Mouse (Mus musculus) midbrain, embryonic 11.5 days (tissue): ENCODE data around the gene Naxe. TPM values are rescaled to one million over a fixed set of nuclear protein-coding genes. Genes with fewer than 3 reads are reported as not detected.

Source experiments
- ATAC-seq: fragments of 200-750 bp; cut with Nextera tagmentation; 2 replicates; pipeline ENCODE4 v1.8.0; 2017; ENCODE audit warnings: moderate TSS enrichment, moderate library complexity; ENCODE audit not compliant: low FRiP score
- DNase-seq: peaks from one replicate; pipeline ENCODE4 v3.0.0; 2015; ENCODE audit warnings: low spot score; ENCODE audit errors: missing footprints
- H3K27ac ChIP-seq: fragments of 300-500 bp; sonication (generic); 2 replicates; pipeline ENCODE4 v1.5.1; 2014; ENCODE audit warnings: low read depth, low read length
- H3K27me3 ChIP-seq: fragments of 300-500 bp; sonication (generic); 2 replicates; pipeline ENCODE4 v1.6.1; 2014; ENCODE audit warnings: mild to moderate bottlenecking, low read length, moderate library complexity, mixed read lengths; ENCODE audit not compliant: control insufficient read depth, insufficient read depth
- H3K36me3 ChIP-seq: fragments of 300-500 bp; sonication (generic); 2 replicates; pipeline ENCODE4 v1.6.1; 2014; ENCODE audit warnings: mild to moderate bottlenecking, low read length, moderate library complexity, mixed read lengths; ENCODE audit not compliant: control insufficient read depth, insufficient read depth
- H3K4me1 ChIP-seq: fragments of 300-500 bp; sonication (generic); 2 replicates; pipeline ENCODE4 v1.6.1; 2014; ENCODE audit warnings: low read length; ENCODE audit not compliant: control insufficient read depth, insufficient read depth
- H3K4me2 ChIP-seq: fragments of 300-500 bp; sonication (generic); 2 replicates; pipeline ENCODE4 v1.6.1; 2014; ENCODE audit warnings: mild to moderate bottlenecking, moderate library complexity
- H3K4me3 ChIP-seq: fragments of 300-500 bp; sonication (generic); 2 replicates; pipeline ENCODE4 v1.5.1; 2014; ENCODE audit warnings: low read depth, low read length
- H3K9ac ChIP-seq: fragments of 300-500 bp; sonication (generic); 2 replicates; pipeline ENCODE4 v1.6.1; 2014; ENCODE audit warnings: low read length
- H3K9me3 ChIP-seq: fragments of 300-500 bp; sonication (generic); 2 replicates; pipeline ENCODE4 v1.6.1; 2016; ENCODE audit warnings: low read length; ENCODE audit not compliant: control insufficient read depth
- WGBS: fragments of 180-500 bp; shearing (Covaris S2); extraction: QIAGEN DNeasy Blood & Tissue Kit; methylation state at CpG from one replicate; pipeline ENCODE4 v1.1.7; 2014; 5-methylcytosine and 5-hydroxymethylcytosine counted together
- polyA plus RNA-seq: library from polyadenylated mRNA; unstranded; fragments of >200 nt; fragmentation: Nextera tagmentation; extraction: Ambion mirVana; gene quantifications from 2 replicates; pipeline ENCODE4 v1.2.1, GENCODE M21; 2014

The Naxe gene
- 126 and 128 TPM in 2 replicates for polyA plus RNA-seq

DNA sequence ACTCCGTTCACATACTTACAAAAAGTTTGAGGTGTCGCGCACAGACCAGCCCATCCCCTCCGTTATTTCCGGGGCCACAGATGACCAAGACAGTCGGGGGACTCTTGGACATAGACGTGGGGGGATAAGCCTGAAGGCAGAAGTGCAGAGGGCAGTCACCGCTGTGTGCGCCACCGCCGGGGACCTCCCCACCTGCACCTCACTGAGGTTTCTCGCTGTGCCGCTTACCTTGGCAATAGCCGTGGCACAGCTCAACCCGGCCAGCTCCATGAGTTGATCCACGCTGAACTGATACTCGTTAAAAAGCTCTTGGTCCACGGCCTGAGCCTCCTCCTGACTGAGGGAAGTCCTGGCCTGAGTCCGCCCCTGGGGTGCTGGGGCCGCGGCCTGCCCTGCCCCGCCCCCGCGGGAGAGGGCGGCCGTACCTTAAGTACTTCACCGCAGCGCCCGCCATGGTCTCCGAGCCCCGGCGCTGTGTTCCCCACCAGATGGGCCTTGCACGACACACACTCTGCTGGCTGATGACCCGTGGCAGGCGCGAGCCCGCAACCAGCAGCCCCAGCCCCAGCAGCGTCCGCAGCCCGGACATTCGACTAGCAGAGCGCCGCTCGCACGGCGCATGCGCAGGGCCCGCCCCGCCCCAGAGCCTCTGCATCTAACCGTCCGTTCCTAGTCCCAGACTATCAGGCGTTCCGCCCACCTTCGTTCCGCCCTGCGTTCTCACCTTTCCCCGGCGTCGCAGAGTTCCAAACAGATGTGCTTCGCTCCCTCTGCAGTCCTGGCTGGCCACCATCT is at the start of gene Naxe:
Gene Naxe (minus strand): TSS at position 594 of the 795 bp plus-strand sequence.
- Histone ChIP-seq H3K36me3 (no peaks in the 10 kb centered on the region; the same call in 1 of the 2 replicates), H3K9me3 (no peaks in the 10 kb centered on the region), H3K9ac (peak within 1 kb of the TSS; percentile 90), H3K4me3 (peak within 1 kb of the TSS; percentile 85), H3K27ac (peak within 1 kb of the TSS; percentile 65), H3K27me3 (no peaks in the 10 kb centered on the region), H3K4me1 (peaks cover 8% of the 10 kb centered on the region), H3K4me2 (peak within 1 kb of the TSS; percentile 93)
- 1% methylated on average over 60 of the region's 60 CpGs for WGBS
- peak; percentile 97 for ATAC-seq
- DNase-seq: peak; percentile 99

DNA sequence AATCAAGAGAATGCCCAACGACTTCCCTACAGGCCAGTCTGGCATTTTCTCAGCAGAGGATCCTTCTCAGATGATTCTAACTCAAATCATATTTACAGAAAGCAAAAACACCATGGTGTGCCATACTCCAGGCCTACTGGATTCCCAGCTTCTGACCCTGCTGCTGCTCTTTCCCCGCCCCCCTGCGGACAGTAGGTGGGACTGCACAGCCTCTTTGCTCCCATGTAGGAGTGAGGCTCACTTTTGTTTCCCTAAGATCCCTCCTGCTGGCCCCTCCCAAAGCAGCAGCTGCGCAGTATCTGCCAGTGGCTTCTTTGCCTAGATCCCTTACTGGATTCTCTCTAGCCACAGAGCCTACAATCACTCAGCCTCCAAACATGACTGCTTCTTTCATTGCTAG is 47.8 kb upstream of the Naxe start:
- Histone ChIP-seq H3K4me3 (no peak overlapping the region), H3K27ac (no peak overlapping the region), H3K9me3 (no peaks in the 10 kb centered on the region), H3K4me2 (no peak overlapping the region), H3K27me3 (no peaks in the 10 kb centered on the region), H3K4me1 (no peaks in the 10 kb centered on the region), H3K36me3 (peaks cover 20% of the 10 kb centered on the region), H3K9ac (no peak overlapping the region)
- no peak for ATAC-seq
- WGBS: 84% methylated on average over 4 of the region's 4 CpGs
- DNase-seq: no peak

DNA sequence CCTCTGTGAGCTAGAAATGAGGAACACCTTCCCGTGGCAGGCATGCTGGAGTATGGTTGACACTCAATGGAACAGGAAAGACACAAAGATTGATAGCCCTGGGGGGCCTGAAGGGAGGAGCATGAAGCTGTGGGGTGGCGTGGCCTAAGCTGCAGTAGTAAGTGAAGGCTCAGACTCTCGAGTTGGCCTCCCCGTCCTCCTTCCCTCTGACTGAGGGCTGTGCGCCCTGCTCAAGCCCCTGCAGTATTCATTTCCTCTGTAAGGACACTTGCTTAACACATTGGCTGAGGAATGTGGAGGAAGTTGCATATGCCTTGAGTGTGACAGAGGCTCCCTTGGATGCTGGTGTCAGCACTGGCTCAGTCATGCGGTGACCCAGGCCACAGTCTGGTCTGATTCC is 44.3 kb upstream of the Naxe start:
- ATAC-seq: no peak
- DNase-seq: no peak
- H3K27ac ChIP-seq: no peak overlapping the region

DNA sequence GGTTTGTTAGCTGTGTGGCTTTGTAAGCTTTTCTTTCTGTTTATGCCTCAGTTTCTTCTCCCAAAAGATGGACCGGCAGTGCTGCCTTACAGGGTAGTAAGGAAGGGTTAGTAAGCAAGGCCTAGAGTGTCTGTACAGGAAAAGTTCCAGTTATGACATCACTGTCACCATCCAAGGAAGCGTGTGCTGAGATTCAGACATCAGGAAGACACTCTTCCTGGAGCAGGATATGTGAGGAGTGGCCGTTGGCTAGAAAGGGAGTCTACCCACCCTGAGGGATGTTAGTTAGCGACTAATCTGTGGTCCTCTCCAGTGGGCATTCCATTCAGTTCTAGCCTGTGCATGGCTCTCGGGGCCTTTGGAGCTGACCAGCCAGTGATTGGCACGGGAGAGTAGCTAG is 43.9 kb upstream of the Naxe start:
- H3K9ac ChIP-seq: no peak overlapping the region
- H3K27ac ChIP-seq: no peak overlapping the region
- no peaks in the 10 kb centered on the region for H3K4me1 ChIP-seq
- no peaks in the 10 kb centered on the region for H3K27me3 ChIP-seq
- peaks cover 11% of the 10 kb centered on the region for H3K36me3 ChIP-seq
- DNase-seq: peak; percentile 70
- H3K4me3 ChIP-seq: no peak overlapping the region
- no peak overlapping the region for H3K4me2 ChIP-seq
- no peaks in the 10 kb centered on the region for H3K9me3 ChIP-seq
- 90% methylated on average over 6 of the region's 6 CpGs for WGBS
- ATAC-seq: no peak

More for the DNA sequence above, 44.3 kb upstream of the Naxe start:
- Histone ChIP-seq H3K9me3 (no peaks in the 10 kb centered on the region), H3K36me3 (peaks cover 11% of the 10 kb centered on the region), H3K9ac (no peak overlapping the region), H3K4me2 (no peak overlapping the region), H3K4me3 (no peak overlapping the region), H3K27me3 (no peaks in the 10 kb centered on the region), H3K4me1 (no peaks in the 10 kb centered on the region)
- WGBS: 87% methylated on average over 6 of the region's 6 CpGs

DNA sequence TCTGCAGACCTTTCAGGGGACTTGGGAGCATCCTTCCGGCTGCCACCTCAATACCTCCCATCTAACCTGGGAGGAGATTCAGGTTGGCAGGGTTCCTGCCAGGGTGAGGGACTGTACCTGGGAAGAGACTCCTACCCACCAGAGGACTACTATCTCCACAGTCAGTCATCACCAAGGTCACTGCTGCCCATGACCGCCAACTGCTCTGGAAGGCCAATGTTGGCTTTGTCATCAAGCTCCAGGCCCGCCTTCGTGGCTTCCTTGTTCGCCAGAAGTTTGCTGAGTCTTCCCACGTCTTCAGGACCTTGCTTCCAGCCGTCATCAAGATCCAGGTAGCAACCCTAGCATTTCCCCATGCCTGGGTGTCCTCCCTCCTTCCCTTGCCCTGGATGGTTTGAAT is 43.4 kb upstream of the Naxe start:
- Histone ChIP-seq H3K27ac (no peak overlapping the region), H3K4me1 (no peaks in the 10 kb centered on the region), H3K27me3 (no peaks in the 10 kb centered on the region), H3K9ac (no peak overlapping the region), H3K36me3 (peaks cover 11% of the 10 kb centered on the region), H3K4me2 (no peak overlapping the region), H3K9me3 (no peaks in the 10 kb centered on the region), H3K4me3 (no peak overlapping the region)
- no peak for ATAC-seq
- WGBS: 96% methylated on average over 7 of the region's 7 CpGs
- no peak for DNase-seq

DNA sequence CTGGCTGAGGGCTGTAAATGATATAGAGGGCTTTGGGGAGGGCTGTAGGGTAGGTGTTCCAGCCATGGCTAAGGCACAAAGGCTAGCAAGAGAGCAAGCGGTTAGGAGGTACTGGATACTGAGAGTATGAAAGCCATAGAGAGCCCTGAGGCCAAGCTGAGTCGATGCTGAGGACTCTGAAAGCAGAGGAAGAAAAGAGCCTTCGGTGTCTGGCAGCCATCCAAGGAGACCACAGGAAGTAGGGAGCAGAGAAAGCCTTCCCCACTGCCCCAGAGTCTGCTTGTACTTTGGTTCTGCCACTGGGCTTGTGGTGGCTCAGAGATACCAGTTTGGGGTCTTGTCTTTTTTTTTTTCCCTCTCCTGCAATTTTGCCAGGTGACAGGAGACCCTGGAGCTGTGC is 42.0 kb upstream of the Naxe start:
- no peak overlapping the region for H3K4me3 ChIP-seq
- no peak overlapping the region for H3K27ac ChIP-seq
- WGBS: 93% methylated on average over 3 of the region's 3 CpGs
- H3K36me3 ChIP-seq: peaks cover 8% of the 10 kb centered on the region
- DNase-seq (no peak), ATAC-seq (no peak)
- no peaks in the 10 kb centered on the region for H3K27me3 ChIP-seq
- H3K9me3 ChIP-seq: no peaks in the 10 kb centered on the region
- H3K4me1 ChIP-seq: no peaks in the 10 kb centered on the region
- H3K9ac ChIP-seq: no peak overlapping the region
- no peak overlapping the region for H3K4me2 ChIP-seq

DNA sequence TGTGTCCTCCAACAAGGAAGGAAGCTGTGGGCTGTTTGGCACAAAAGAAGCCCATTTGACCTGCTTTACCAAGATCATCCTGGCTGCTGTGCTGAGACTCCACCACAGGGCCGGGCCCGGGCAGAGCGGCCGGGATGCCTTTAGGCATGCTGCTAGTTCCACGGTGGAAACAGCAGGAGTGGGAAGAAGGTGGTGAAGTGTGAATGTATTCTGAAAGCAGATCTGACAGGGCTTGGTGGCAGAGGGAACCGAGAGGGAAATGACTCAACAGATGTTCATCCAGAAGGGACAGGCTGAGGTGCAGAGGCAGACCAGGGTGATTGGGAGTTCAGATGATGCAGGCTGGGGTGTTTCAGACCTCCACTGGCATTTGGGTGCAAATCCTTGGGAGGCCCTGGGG is 39.4 kb upstream of the Naxe start:
- 90% methylated on average over 6 of the region's 6 CpGs for WGBS
- H3K9ac ChIP-seq: no peak overlapping the region
- no peaks in the 10 kb centered on the region for H3K9me3 ChIP-seq
- no peak overlapping the region for H3K4me2 ChIP-seq
- H3K4me1 ChIP-seq: no peaks in the 10 kb centered on the region
- H3K27ac ChIP-seq: no peak overlapping the region
- ATAC-seq: no peak
- H3K27me3 ChIP-seq: no peaks in the 10 kb centered on the region
- no peak overlapping the region for H3K4me3 ChIP-seq
- DNase-seq: peak; percentile 37
- H3K36me3 ChIP-seq: peaks cover 11% of the 10 kb centered on the region

DNA sequence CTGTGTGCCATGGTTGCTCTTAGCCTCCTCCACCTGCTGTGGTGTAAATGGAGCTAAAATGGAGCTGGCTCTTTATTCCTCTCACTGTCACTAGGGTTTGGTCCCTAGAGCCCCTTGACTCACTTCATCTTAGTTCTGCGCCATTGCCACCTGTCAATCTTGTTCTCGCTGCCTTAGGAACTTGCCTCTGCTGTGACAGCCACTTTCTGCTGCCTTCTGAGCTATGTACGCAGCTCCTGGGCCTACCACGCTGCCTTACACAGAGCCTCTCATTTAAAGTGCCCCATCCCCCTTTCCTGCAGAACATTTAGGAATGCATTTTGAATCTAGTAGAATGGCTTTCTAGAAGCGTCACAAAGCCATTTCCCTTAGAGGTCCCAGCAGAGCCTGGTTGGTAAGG is 35.8 kb upstream of the Naxe start:
- no peaks in the 10 kb centered on the region for H3K27me3 ChIP-seq
- 91% methylated on average over 5 of the region's 5 CpGs for WGBS
- ATAC-seq: no peak
- DNase-seq: peak; percentile 61
- H3K36me3 ChIP-seq: peaks cover 14% of the 10 kb centered on the region
- no peak overlapping the region for H3K27ac ChIP-seq
- no peaks in the 10 kb centered on the region for H3K4me1 ChIP-seq
- H3K4me2 ChIP-seq: no peak overlapping the region
- no peak overlapping the region for H3K4me3 ChIP-seq
- no peak overlapping the region for H3K9ac ChIP-seq
- H3K9me3 ChIP-seq: no peaks in the 10 kb centered on the region

DNA sequence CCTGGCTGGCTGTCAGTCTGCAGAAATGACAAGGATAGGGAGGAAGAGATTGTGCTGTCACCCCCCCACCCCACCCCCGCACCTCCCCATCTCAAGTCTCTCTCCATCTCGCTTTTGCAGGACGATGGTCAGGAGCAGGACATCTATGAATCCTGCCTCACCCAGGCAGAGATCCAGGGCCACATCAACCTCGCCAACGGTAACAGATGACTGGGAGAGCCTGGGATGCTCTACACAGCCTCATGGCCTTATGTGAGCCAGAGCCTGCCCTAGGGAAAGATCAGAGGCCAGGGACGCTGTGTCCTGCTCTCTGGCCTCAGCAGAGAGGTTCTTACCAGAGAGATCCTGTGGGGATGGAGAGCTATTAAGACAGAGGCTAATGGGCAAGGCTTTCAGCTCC is 32.3 kb upstream of the Naxe start:
- Histone ChIP-seq H3K4me1 (no peaks in the 10 kb centered on the region), H3K36me3 (peaks cover 17% of the 10 kb centered on the region), H3K4me2 (no peak overlapping the region), H3K9me3 (no peaks in the 10 kb centered on the region), H3K9ac (no peak overlapping the region), H3K27ac (no peak overlapping the region), H3K27me3 (no peaks in the 10 kb centered on the region), H3K4me3 (no peak overlapping the region)
- DNase-seq (peak; percentile 54), ATAC-seq (no peak)
- WGBS: 92% methylated on average over 6 of the region's 6 CpGs
